Mouse (Mus musculus) C2C12 (cell line): ENCODE measurements around the gene Adra1d.

Experiments
- CTCF ChIP-seq: IDR thresholded peaks from one replicate; pipeline ENCODE4 v1.5.1; 2011; ENCODE audit not compliant: control insufficient read depth, insufficient read depth, insufficient read length
- USF1 ChIP-seq: IDR thresholded peaks from one replicate; pipeline ENCODE4 v1.6.1; 2011; ENCODE audit warnings: low read depth, mild to moderate bottlenecking, control low read depth, moderate library complexity

GRCm38 (mm10) chr2:131518790-131519189, 43.3 kb downstream of the Adra1d start:
- TF ChIP-seq CTCF (no peak), USF1 (no peak)
